Mouse (Mus musculus) intestine, embryonic 15.5 days (tissue): Measurements from ENCODE around the gene Fam192a. TPM values are rescaled to one million over a fixed set of nuclear protein-coding genes. Genes with fewer than 3 reads are reported as not detected.

Source experiments
- ATAC-seq: fragments of 200-750 bp; cut with Nextera tagmentation; 2 replicates; pipeline ENCODE4 v1.8.0; 2017; ENCODE audit warnings: moderate TSS enrichment, moderate library complexity
- H3K27ac ChIP-seq: fragments of 300-500 bp; sonication (generic); 2 replicates; pipeline ENCODE4 v1.5.1; 2015; ENCODE audit warnings: mild to moderate bottlenecking, inconsistent platforms
- H3K27me3 ChIP-seq: fragments of 300-500 bp; sonication (generic); replicated peaks from 2 replicates; pipeline ENCODE4 v1.6.1; 2015; ENCODE audit warnings: inconsistent platforms
- H3K36me3 ChIP-seq: fragments of 300-500 bp; sonication (generic); 2 replicates; pipeline ENCODE4 v1.6.1; 2015; ENCODE audit warnings: inconsistent platforms
- H3K4me1 ChIP-seq: fragments of 300-500 bp; sonication (generic); replicated peaks from 2 replicates; pipeline ENCODE4 v1.6.1; 2015; ENCODE audit warnings: inconsistent platforms
- H3K4me2 ChIP-seq: fragments of 300-500 bp; sonication (generic); replicated peaks from 2 replicates; pipeline ENCODE4 v1.6.1; 2015; ENCODE audit warnings: mild to moderate bottlenecking, inconsistent platforms
- H3K4me3 ChIP-seq: fragments of 300-500 bp; sonication (generic); replicated peaks from 2 replicates; pipeline ENCODE4 v1.5.1; 2015; ENCODE audit warnings: inconsistent platforms
- H3K9ac ChIP-seq: fragments of 300-500 bp; sonication (generic); 2 replicates; pipeline ENCODE4 v1.6.1; 2015; ENCODE audit warnings: inconsistent platforms
- H3K9me3 ChIP-seq: fragments of 300-500 bp; sonication (generic); 2 replicates; pipeline ENCODE4 v1.6.1; 2016; ENCODE audit warnings: inconsistent platforms
- WGBS: fragments of 180-500 bp; shearing (Covaris S2); methylation state at CpG from one replicate; pipeline ENCODE4 v1.1.7; 2015; 5-methylcytosine and 5-hydroxymethylcytosine counted together
- polyA plus RNA-seq: library from polyadenylated mRNA; unstranded; fragments of >200 nt; fragmentation: Nextera tagmentation; extraction: Ambion mirVana; gene quantifications from 2 replicates; pipeline ENCODE4 v1.2.1, GENCODE M21; 2015

Gene Fam192a
- polyA plus RNA-seq, 1 experiment from 2014 or later: 62.2 TPM

GRCm38 (mm10) chr8:94567159-94567849 lies 34.5 kb downstream of the Fam192a start:
- no peak for ATAC-seq
- no peak overlapping the region for H3K27ac ChIP-seq
- H3K9me3 ChIP-seq: no peaks in the 10 kb centered on the region
- no peak overlapping the region for H3K9ac ChIP-seq
- no peak overlapping the region for H3K4me2 ChIP-seq
- H3K4me1 ChIP-seq: no peaks in the 10 kb centered on the region
- H3K36me3 ChIP-seq: 0 out of 2 replicates have a peak, but pooled peaks cover 3% of the 10 kb centered on the region
- no peaks in the 10 kb centered on the region for H3K27me3 ChIP-seq
- 67% methylated on average over 8 of the region's 8 CpGs for WGBS
- H3K4me3 ChIP-seq: no peak overlapping the region

- H3K4me2 ChIP-seq: no peak overlapping the region
- H3K27ac ChIP-seq: no peak overlapping the region
- no peak overlapping the region for H3K4me3 ChIP-seq
- ATAC-seq: peak; percentile 65; the same call in 1 of the 2 replicates
- no peaks in the 10 kb centered on the region for H3K36me3 ChIP-seq
- H3K9ac ChIP-seq: no peak overlapping the region
- H3K9me3 ChIP-seq: no peaks in the 10 kb centered on the region
- no peaks in the 10 kb centered on the region for H3K27me3 ChIP-seq
- WGBS: 49% methylated on average over 15 of the region's 15 CpGs
- H3K4me1 ChIP-seq: no peaks in the 10 kb centered on the region
Measured at GRCm38 (mm10) chr8:94566446-94567158, 35.2 kb downstream of the Fam192a start.

GRCm38 (mm10) chr8:94566033-94566432 lies 35.8 kb downstream of the Fam192a start:
- H3K9ac ChIP-seq: no peak overlapping the region
- no peak overlapping the region for H3K4me2 ChIP-seq
- no peaks in the 10 kb centered on the region for H3K27me3 ChIP-seq
- no peaks in the 10 kb centered on the region for H3K36me3 ChIP-seq
- H3K27ac ChIP-seq: no peak overlapping the region
- no peak for ATAC-seq
- no peaks in the 10 kb centered on the region for H3K9me3 ChIP-seq
- H3K4me3 ChIP-seq: no peak overlapping the region
- 75% methylated on average over 6 of the region's 6 CpGs for WGBS
- no peaks in the 10 kb centered on the region for H3K4me1 ChIP-seq

- Histone ChIP-seq H3K4me3 (no peak overlapping the region), H3K36me3 (no peaks in the 10 kb centered on the region), H3K27me3 (no peaks in the 10 kb centered on the region), H3K9me3 (no peaks in the 10 kb centered on the region), H3K4me1 (no peaks in the 10 kb centered on the region), H3K27ac (no peak overlapping the region), H3K9ac (no peak overlapping the region), H3K4me2 (no peak overlapping the region)
- no peak for ATAC-seq
Measured at GRCm38 (mm10) chr8:94564421-94564820, 37.4 kb downstream of the Fam192a start.

- 69% methylated on average over 5 of the region's 5 CpGs for WGBS
- Histone ChIP-seq H3K4me2 (no peak overlapping the region), H3K27me3 (no peaks in the 10 kb centered on the region), H3K9ac (no peak overlapping the region), H3K4me3 (no peak overlapping the region), H3K9me3 (no peaks in the 10 kb centered on the region), H3K27ac (no peak overlapping the region), H3K4me1 (no peaks in the 10 kb centered on the region), H3K36me3 (no peaks in the 10 kb centered on the region)
- no peak; the same call in 1 of the 2 replicates for ATAC-seq
Measured at GRCm38 (mm10) chr8:94561256-94561655, 40.5 kb downstream of the Fam192a start.

- 66% methylated on average over 3 of the region's 3 CpGs for WGBS
- Histone ChIP-seq H3K36me3 (no peaks in the 10 kb centered on the region), H3K9ac (no peak overlapping the region), H3K27ac (no peak overlapping the region), H3K9me3 (no peaks in the 10 kb centered on the region), H3K4me2 (no peak overlapping the region), H3K4me1 (no peaks in the 10 kb centered on the region), H3K4me3 (no peak overlapping the region), H3K27me3 (no peaks in the 10 kb centered on the region)
- no peak for ATAC-seq
Measured at GRCm38 (mm10) chr8:94557281-94557680, 44.5 kb downstream of the Fam192a start.

GRCm38 (mm10) chr8:94552696-94553095 lies 49.1 kb downstream of the Fam192a start:
- H3K9me3 ChIP-seq: no peaks in the 10 kb centered on the region
- no peak overlapping the region for H3K4me3 ChIP-seq
- no peaks in the 10 kb centered on the region for H3K4me1 ChIP-seq
- H3K27me3 ChIP-seq: no peaks in the 10 kb centered on the region
- H3K27ac ChIP-seq: no peak overlapping the region
- H3K36me3 ChIP-seq: no peaks in the 10 kb centered on the region
- no peak overlapping the region for H3K4me2 ChIP-seq
- WGBS: 92% methylated on average over 2 of the region's 2 CpGs
- no peak for ATAC-seq
- no peak overlapping the region for H3K9ac ChIP-seq

- 56% methylated on average over 17 of the region's 17 CpGs for WGBS
- Histone ChIP-seq H3K36me3 (no peaks in the 10 kb centered on the region), H3K27me3 (no peaks in the 10 kb centered on the region), H3K9me3 (no peaks in the 10 kb centered on the region), H3K27ac (no peak overlapping the region), H3K9ac (no peak overlapping the region), H3K4me3 (no peak overlapping the region), H3K4me2 (no peak overlapping the region), H3K4me1 (no peaks in the 10 kb centered on the region)
- 0 out of 2 replicates have a peak, but pooled peaks have one; percentile 43 for ATAC-seq
Measured at GRCm38 (mm10) chr8:94551471-94552422, 50.0 kb downstream of the Fam192a start.

GRCm38 (mm10) chr8:94549998-94550397 lies 51.8 kb downstream of the Fam192a start:
- no peak overlapping the region for H3K4me3 ChIP-seq
- no peaks in the 10 kb centered on the region for H3K9me3 ChIP-seq
- H3K27me3 ChIP-seq: no peaks in the 10 kb centered on the region
- H3K4me2 ChIP-seq: no peak overlapping the region
- 77% methylated on average over 5 of the region's 5 CpGs for WGBS
- no peaks in the 10 kb centered on the region for H3K36me3 ChIP-seq
- H3K4me1 ChIP-seq: no peaks in the 10 kb centered on the region
- ATAC-seq: no peak
- H3K27ac ChIP-seq: no peak overlapping the region
- H3K9ac ChIP-seq: no peak overlapping the region

GRCm38 (mm10) chr8:94549482-94549881 lies 52.3 kb downstream of the Fam192a start:
- H3K4me1 ChIP-seq: no peaks in the 10 kb centered on the region
- H3K27ac ChIP-seq: no peak overlapping the region
- H3K27me3 ChIP-seq: no peaks in the 10 kb centered on the region
- H3K9me3 ChIP-seq: no peaks in the 10 kb centered on the region
- WGBS: 63% methylated on average over 5 of the region's 5 CpGs
- no peak for ATAC-seq
- no peaks in the 10 kb centered on the region for H3K36me3 ChIP-seq
- H3K4me2 ChIP-seq: no peak overlapping the region
- H3K9ac ChIP-seq: no peak overlapping the region
- H3K4me3 ChIP-seq: no peak overlapping the region

GRCm38 (mm10) chr8:94549041-94549440 lies 52.8 kb downstream of the Fam192a start:
- Histone ChIP-seq H3K27ac (no peak overlapping the region), H3K9ac (no peak overlapping the region), H3K27me3 (no peaks in the 10 kb centered on the region), H3K9me3 (no peaks in the 10 kb centered on the region), H3K4me2 (no peak overlapping the region), H3K4me1 (no peaks in the 10 kb centered on the region), H3K36me3 (no peaks in the 10 kb centered on the region), H3K4me3 (no peak overlapping the region)
- WGBS: 74% methylated on average over 5 of the region's 5 CpGs
- ATAC-seq: no peak

GRCm38 (mm10) chr8:94543981-94544380 lies 57.8 kb downstream of the Fam192a start:
- H3K27me3 ChIP-seq: no peaks in the 10 kb centered on the region
- H3K4me2 ChIP-seq: no peak overlapping the region
- H3K9ac ChIP-seq: no peak overlapping the region
- no peak for ATAC-seq
- H3K36me3 ChIP-seq: no peaks in the 10 kb centered on the region
- 49% methylated on average over 8 of the region's 8 CpGs for WGBS
- H3K9me3 ChIP-seq: no peaks in the 10 kb centered on the region
- H3K4me1 ChIP-seq: no peaks in the 10 kb centered on the region
- H3K4me3 ChIP-seq: no peak overlapping the region
- no peak overlapping the region for H3K27ac ChIP-seq
